Comparison of ENCODE assay signal across 16 mouse cellular contexts in genomic region chr14:68344715-68345114, GRCm38 (mm10).
"Had no signal": no experiment of that assay in that cellular context is flagged by ENCODE, and none has a peak within 500 bp of the region (broad histone marks: within the 10 kb centered on the region; RNA-seq: fewer than 3 reads in every experiment).

No protein-coding gene starts in this region.

- H3K9me3 ChIP-seq: liver, embryonic 13.5 days; neural tube, embryonic 13.5 days; stomach, embryonic 15.5 days had no signal

- H3K9ac ChIP-seq: liver, embryonic 13.5 days; neural tube, embryonic 13.5 days; stomach, embryonic 15.5 days had no signal

- DNase-seq: kidney, adult 11 months; kidney, adult 8-10 months; kidney, postnatal 25 days; liver, embryonic 13.5 days; lung, adult 2 months; lung, postnatal 14 days; lung, postnatal 4 days; midbrain, embryonic 14.5 days; retina, postnatal 1 day; right cerebral cortex, postnatal 25 days; spleen, adult 18-20 months; thymus, postnatal 25 days had no signal

- H3K27ac ChIP-seq: liver, embryonic 13.5 days; neural tube, embryonic 13.5 days; stomach, embryonic 15.5 days had no signal

- H3K4me3 ChIP-seq: liver, embryonic 13.5 days; myocyte; neural tube, embryonic 13.5 days; stomach, embryonic 15.5 days had no signal

- H3K4me1 ChIP-seq: liver, embryonic 13.5 days; stomach, embryonic 15.5 days had no signal

- H3K27me3 ChIP-seq: liver, embryonic 13.5 days; neural tube, embryonic 13.5 days; stomach, embryonic 15.5 days had no signal

- H3K36me3 ChIP-seq: liver, embryonic 13.5 days; neural tube, embryonic 13.5 days; stomach, embryonic 15.5 days had no signal

- H3K4me2 ChIP-seq: liver, embryonic 13.5 days; midbrain, embryonic 11.5 days; neural tube, embryonic 13.5 days; stomach, embryonic 15.5 days had no signal
